Mouse (Mus musculus) hindbrain, embryonic 10.5 days (tissue): ENCODE data around the gene Msln. TPM values are rescaled to one million over a fixed set of nuclear protein-coding genes. Genes with fewer than 3 reads are reported as not detected.
A peak's percentile ranks its signal among the peaks of the same experiment; 100 is the strongest.

Experiments used
- DNase-seq: peaks from one replicate; pipeline ENCODE4 v3.0.0-alpha.2; 2017; ENCODE audit warnings: low spot score
- H3K27ac ChIP-seq: fragments of 300-500 bp; sonication (generic); 2 replicates; pipeline ENCODE4 v1.5.1; 2016; ENCODE audit warnings: mild to moderate bottlenecking, moderate library complexity
- H3K27me3 ChIP-seq: fragments of 300-500 bp; sonication (generic); 2 replicates; pipeline ENCODE4 v1.6.1; 2016; ENCODE audit warnings: mild to moderate bottlenecking; ENCODE audit not compliant: poor library complexity, insufficient read depth, severe bottlenecking
- H3K36me3 ChIP-seq: fragments of 300-500 bp; sonication (generic); 2 replicates; pipeline ENCODE4 v1.6.1; 2016; ENCODE audit warnings: mild to moderate bottlenecking, moderate library complexity
- H3K4me1 ChIP-seq: fragments of 300-500 bp; sonication (generic); replicated peaks from 2 replicates; pipeline ENCODE4 v1.6.1; 2016; ENCODE audit warnings: mild to moderate bottlenecking
- H3K4me3 ChIP-seq: fragments of 300-500 bp; sonication (generic); 2 replicates; pipeline ENCODE4 v1.5.1; 2016; ENCODE audit warnings: mild to moderate bottlenecking, moderate library complexity
- H3K9me3 ChIP-seq: fragments of 300-500 bp; sonication (generic); 2 replicates; pipeline ENCODE4 v1.6.1; 2016; ENCODE audit warnings: mild to moderate bottlenecking, moderate library complexity
- WGBS: fragments of 180-500 bp; shearing (Covaris S2); methylation state at CpG from one replicate; pipeline ENCODE4 v1.1.7; 2016; 5-methylcytosine and 5-hydroxymethylcytosine counted together
- polyA plus RNA-seq: library from polyadenylated mRNA; unstranded; fragments of >200 nt; fragmentation: Nextera tagmentation; extraction: Ambion mirVana; gene quantifications from 2 replicates; pipeline ENCODE4 v1.2.1, GENCODE M21; 2016

Msln gene
- polyA plus RNA-seq, 1 experiment from 2014 or later, result 0.33 TPM

DNA sequence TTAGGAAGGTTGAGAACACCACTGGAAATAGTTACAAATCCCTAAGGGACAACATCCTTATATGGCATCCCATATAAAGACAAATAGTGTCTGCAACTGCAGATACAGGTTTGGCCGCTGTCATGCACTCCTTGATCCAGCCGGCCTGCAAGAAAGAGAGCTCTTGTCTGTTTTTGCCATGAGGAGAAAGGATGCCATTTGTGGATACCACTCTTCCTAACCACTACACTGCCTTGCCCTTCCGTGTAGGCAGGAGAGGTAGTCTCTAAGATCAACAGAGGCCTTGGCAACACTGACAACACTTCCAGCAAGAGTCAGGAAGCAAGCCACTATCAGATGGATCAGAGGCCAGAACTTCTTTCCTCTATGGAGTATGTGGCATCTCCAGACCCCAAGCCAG, 32.1 kb upstream of the Msln start, which contains the start of gene Ccdc78:
Gene Ccdc78, plus strand, starts transcription at position 301 of the 400 bp plus-strand sequence.
- peak within 1 kb of the TSS; percentile 97 for H3K27ac ChIP-seq
- H3K9me3 ChIP-seq, result no peaks in the 10 kb centered on the region
- no peak for DNase-seq
- H3K4me1 ChIP-seq, result peaks cover 49% of the 10 kb centered on the region
- WGBS, result 87% methylated on average over 3 of the region's 3 CpGs
- H3K36me3 ChIP-seq, result peaks cover 72% of the 10 kb centered on the region
- peak within 1 kb of the TSS; percentile 75 for H3K4me3 ChIP-seq
- H3K27me3 ChIP-seq, result no peaks in the 10 kb centered on the region

GRCm38 (mm10) chr17:25785281-25785745, 31.1 kb upstream of the Msln start, which contains the start of gene Haghl:
Haghl (minus strand) TSS chr17:25785673.
- DNase-seq, result peak; percentile 98
- Histone ChIP-seq H3K27me3 (no peaks in the 10 kb centered on the region), H3K9me3 (no peaks in the 10 kb centered on the region), H3K4me1 (peaks cover 40% of the 10 kb centered on the region), H3K4me3 (peak within 1 kb of the TSS; percentile 75), H3K27ac (peak within 1 kb of the TSS; percentile 97), H3K36me3 (peaks cover 77% of the 10 kb centered on the region)
- WGBS, result under 1% methylated on average over 23 of the region's 23 CpGs

DNA sequence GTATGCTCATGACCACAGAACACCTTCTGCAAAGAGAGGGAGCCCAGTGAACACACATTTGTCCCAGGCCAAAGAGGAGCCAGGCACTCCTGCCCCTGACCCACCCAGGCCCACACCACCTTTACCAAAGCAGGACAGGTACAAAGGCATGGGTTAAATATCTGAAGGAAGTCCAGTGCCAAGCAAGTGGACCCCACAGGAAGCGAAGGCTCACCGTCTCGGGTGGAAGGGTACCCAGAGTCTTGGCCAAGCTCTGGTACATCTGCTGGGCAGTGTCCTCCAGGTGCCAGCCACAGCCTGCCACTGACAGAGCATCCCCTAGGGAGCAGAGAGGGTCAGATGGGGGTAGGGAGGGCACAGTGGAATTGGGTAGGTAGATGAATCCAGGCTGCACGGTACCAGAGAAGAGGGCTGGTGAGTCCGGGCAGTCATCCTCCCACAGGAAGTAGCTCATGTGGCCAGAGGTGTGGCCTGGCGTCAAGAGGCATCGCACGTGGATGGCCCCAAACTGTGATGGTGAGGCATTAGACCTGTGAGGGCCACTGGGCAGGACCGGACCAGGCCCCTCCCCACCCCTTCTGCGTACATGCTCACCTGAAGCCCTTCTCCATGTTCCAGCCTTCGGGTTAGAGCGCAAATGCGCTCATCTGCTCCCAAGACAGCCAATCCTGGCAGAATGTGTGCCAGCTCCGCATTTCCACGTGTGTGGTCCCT, 29.8 kb upstream of the Msln start:
- Histone ChIP-seq H3K9me3 (no peaks in the 10 kb centered on the region), H3K36me3 (peaks cover 75% of the 10 kb centered on the region), H3K27me3 (no peaks in the 10 kb centered on the region), H3K4me1 (peaks cover 39% of the 10 kb centered on the region), H3K27ac (peak overlapping the region; percentile 97), H3K4me3 (peak overlapping the region; percentile 75)
- 87% methylated on average over 15 of the region's 15 CpGs for WGBS
- DNase-seq, result no peak

DNA sequence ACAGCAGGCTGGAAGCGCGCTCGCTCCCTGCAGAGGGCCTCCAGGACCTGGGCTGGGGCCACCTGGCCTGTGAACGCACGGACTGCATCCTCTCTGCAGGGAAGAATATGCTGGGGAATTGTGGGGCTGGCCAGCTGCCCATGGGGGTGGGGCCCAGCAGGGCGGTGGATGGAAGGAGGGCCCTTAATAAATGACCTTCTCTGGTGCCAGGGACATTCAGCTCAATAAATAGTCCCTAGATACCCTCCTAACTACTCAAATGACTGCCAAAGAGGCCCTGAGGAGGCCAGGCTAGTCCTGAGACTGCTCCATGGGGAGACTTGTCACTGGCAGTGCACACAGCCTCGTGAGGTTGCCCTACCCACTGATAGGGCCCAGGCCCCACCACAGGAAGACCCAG, 28.9 kb upstream of the Msln start:
- Histone ChIP-seq H3K9me3 (no peaks in the 10 kb centered on the region), H3K27ac (no peak overlapping the region), H3K27me3 (no peaks in the 10 kb centered on the region), H3K36me3 (peaks cover 66% of the 10 kb centered on the region), H3K4me3 (peak overlapping the region; percentile 5; the same call in 1 of the 2 replicates), H3K4me1 (peaks cover 39% of the 10 kb centered on the region)
- DNase-seq, result no peak
- 87% methylated on average over 7 of the region's 7 CpGs for WGBS

- 88% methylated on average over 6 of the region's 6 CpGs for WGBS
- Histone ChIP-seq H3K36me3 (peaks cover 60% of the 10 kb centered on the region), H3K4me1 (peaks cover 37% of the 10 kb centered on the region), H3K9me3 (no peaks in the 10 kb centered on the region), H3K4me3 (no peak overlapping the region), H3K27ac (no peak overlapping the region), H3K27me3 (no peaks in the 10 kb centered on the region)
- DNase-seq, result no peak
Measured at GRCm38 (mm10) chr17:25781339-25781738, 27.2 kb upstream of the Msln start.

GRCm38 (mm10) chr17:25777948-25778347, 23.8 kb upstream of the Msln start:
- no peak overlapping the region for H3K4me3 ChIP-seq
- 91% methylated on average over 5 of the region's 5 CpGs for WGBS
- H3K27me3 ChIP-seq, result no peaks in the 10 kb centered on the region
- H3K4me1 ChIP-seq, result peaks cover 32% of the 10 kb centered on the region
- no peak for DNase-seq
- no peaks in the 10 kb centered on the region for H3K9me3 ChIP-seq
- H3K27ac ChIP-seq, result no peak overlapping the region
- H3K36me3 ChIP-seq, result peaks cover 45% of the 10 kb centered on the region

DNA sequence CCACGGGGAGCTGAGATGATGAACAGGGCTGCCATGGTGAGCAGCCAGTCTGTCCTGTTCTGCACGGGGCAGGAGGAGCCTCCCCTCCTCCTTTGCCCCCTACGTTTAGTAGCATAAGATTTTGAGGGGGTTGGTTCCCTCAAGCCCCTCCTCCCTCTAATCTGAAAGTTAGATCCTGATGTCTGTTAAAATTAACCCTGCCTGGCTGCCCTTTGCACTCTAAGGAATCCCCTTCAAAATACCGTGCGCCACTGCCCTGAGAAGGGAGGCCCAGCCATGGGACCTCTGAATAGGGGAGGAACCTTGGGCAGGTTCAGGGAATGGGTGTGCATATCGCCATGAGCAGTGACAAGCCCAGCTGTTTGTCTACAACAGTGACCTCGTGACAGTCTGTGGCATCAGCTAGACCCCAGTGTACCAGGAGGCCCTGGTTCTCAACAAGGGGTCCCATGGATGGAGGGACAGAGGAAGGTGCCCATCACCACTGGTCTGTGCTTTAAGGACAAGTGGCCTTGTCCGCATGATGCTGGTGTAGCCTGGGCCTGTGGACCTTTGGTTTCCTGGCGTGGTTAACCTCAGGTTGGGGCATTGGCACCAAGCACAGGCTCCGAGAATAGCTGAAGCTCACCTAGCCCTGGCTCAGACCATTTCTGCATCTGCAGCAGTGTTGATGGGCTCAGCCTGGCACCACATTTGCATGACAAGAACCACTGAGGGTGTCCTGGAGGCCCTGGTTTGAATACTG, 21.3 kb upstream of the Msln start:
- Histone ChIP-seq H3K36me3 (peaks cover 20% of the 10 kb centered on the region), H3K9me3 (no peaks in the 10 kb centered on the region), H3K27ac (no peak overlapping the region), H3K4me3 (peak overlapping the region; percentile 68; the same call in 1 of the 2 replicates), H3K27me3 (no peaks in the 10 kb centered on the region), H3K4me1 (peaks cover 25% of the 10 kb centered on the region)
- DNase-seq, result no peak
- WGBS, result 84% methylated on average over 10 of the region's 10 CpGs

DNA sequence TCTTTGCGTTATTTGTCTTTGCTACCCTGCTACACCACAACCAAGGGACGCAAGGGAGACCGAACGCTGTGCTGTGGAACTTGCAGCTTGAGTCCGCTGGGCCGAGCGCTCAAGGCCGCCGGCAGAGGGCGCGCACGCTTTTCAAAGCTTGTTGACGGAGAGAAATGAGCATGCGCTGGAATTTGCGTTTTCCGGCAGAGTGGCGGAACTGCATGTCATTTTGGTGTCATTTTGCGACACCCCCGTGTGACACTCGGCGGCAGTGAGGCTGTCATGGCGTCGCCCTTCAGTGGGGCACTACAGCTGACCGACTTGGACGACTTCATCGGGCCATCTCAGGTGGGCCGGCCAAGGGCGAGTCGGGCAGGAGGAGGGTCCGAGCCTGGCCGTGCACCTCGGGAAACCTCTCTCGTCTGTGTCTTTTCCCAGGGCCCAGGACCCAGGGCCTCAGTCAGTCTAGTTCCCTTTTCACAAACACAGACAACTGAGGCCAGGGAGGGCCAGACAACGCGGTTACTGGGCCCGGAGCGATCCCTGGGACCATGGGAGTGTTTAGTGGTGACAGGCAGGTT, 19.5 kb upstream of the Msln start, which contains the start of gene Narfl:
Gene Narfl, plus strand, starts transcription at position 228 of the 572 bp plus-strand sequence.
- H3K27ac ChIP-seq, result peak within 1 kb of the TSS; percentile 83
- peaks cover 10% of the 10 kb centered on the region for H3K36me3 ChIP-seq
- H3K4me3 ChIP-seq, result peak within 1 kb of the TSS; percentile 68
- peaks cover 11% of the 10 kb centered on the region; the same call in 1 of the 2 replicates for H3K27me3 ChIP-seq
- WGBS, result under 1% methylated on average over 37 of the region's 37 CpGs
- DNase-seq, result peak; percentile 99
- H3K4me1 ChIP-seq, result peaks cover 25% of the 10 kb centered on the region
- no peaks in the 10 kb centered on the region for H3K9me3 ChIP-seq

DNA sequence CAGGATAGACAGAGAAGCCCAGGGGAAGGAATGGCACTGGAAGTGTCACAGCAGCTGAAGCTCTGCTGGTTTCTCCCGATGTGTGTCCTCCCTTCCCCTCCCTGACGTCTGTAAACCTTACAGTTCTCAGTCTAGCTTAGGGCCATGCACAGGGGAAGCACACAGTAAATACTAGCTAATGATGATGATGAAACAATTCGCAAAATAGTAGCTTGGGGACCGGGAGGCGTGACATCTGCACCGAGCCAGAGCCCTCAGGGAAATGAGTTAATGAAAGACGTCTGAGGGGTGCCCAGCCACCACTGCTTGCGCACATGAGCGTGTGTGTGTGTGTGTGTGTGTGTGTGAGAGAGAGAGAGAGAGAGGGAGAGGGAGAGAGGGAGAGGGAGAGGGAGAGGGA, 15.2 kb upstream of the Msln start:
- 62% methylated on average over 9 of the region's 9 CpGs for WGBS
- no peak for DNase-seq

GRCm38 (mm10) chr17:25765886-25766285, 11.7 kb upstream of the Msln start:
- peaks cover 38% of the 10 kb centered on the region for H3K27me3 ChIP-seq
- no peaks in the 10 kb centered on the region for H3K9me3 ChIP-seq
- no peaks in the 10 kb centered on the region for H3K36me3 ChIP-seq
- H3K27ac ChIP-seq, result no peak overlapping the region
- H3K4me3 ChIP-seq, result no peak overlapping the region
- 63% methylated on average over 5 of the region's 5 CpGs for WGBS
- peak; percentile 60 for DNase-seq
- H3K4me1 ChIP-seq, result peaks cover 16% of the 10 kb centered on the region

More for the DNA sequence above, 15.2 kb upstream of the Msln start:
- no peak overlapping the region for H3K4me3 ChIP-seq
- peaks cover 33% of the 10 kb centered on the region; the same call in 1 of the 2 replicates for H3K27me3 ChIP-seq
- H3K9me3 ChIP-seq, result no peaks in the 10 kb centered on the region
- H3K27ac ChIP-seq, result no peak overlapping the region
- no peaks in the 10 kb centered on the region for H3K36me3 ChIP-seq
- H3K4me1 ChIP-seq, result peaks cover 10% of the 10 kb centered on the region

- Histone ChIP-seq H3K9me3 (no peaks in the 10 kb centered on the region), H3K4me1 (peaks cover 16% of the 10 kb centered on the region), H3K27ac (no peak overlapping the region), H3K36me3 (no peaks in the 10 kb centered on the region), H3K4me3 (no peak overlapping the region), H3K27me3 (peaks cover 34% of the 10 kb centered on the region)
- WGBS, result 33% methylated on average over 3 of the region's 3 CpGs
- no peak for DNase-seq
Measured at GRCm38 (mm10) chr17:25762591-25762990, 8.4 kb upstream of the Msln start.

DNA sequence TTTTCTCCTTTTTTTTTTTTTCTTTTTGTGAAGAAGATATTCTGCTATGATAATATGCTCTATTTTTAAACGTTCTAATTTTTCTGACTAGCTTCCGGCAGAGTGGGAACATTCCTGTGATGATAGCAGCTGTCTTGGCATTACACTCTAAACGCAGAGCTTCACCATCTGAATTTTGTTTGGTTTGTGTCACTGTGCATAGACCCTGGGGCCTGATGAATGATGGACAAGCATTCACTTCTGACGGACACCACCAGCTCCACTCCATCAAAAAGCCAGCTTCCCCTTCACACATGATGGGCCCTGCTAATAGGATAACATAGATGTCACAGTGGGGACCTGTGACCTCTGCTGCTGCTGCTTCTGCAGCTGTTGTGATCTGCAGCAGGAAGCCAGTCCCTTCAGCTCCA, 7.4 kb upstream of the Msln start:
- WGBS, result 34% methylated on average over 4 of the region's 4 CpGs
- H3K4me3 ChIP-seq, result no peak overlapping the region
- H3K9me3 ChIP-seq, result no peaks in the 10 kb centered on the region
- H3K36me3 ChIP-seq, result no peaks in the 10 kb centered on the region
- peaks cover 16% of the 10 kb centered on the region for H3K4me1 ChIP-seq
- no peak overlapping the region for H3K27ac ChIP-seq
- peak; percentile 50 for DNase-seq
- peaks cover 32% of the 10 kb centered on the region for H3K27me3 ChIP-seq
